Mouse (Mus musculus): ENCODE measurements at regions not wholly inside any gene's neighbourhood (a gene's known extent, or its start where the extent isn't known, plus 50 kb on each side); places are given as distances from the start of the nearest gene placed in this dataset.

DNA sequence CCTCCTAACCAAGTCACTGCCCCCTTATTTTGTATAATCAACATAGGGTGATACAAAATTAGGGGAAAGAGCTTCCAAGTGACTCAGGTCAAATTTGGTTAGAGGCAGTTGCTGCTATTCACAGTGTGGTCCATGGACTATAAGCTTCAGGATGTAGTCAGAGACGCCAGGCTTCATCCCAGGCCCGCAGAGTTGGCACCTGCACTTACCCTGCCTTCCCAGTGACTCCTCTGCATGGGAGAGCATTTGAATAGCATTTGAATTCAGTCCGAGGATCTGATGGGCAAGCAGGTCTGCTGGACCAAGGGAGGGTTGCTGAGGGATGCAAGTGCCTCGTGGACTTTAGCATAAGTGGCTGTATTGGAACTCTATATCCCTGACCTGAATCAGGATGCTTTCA lies 181.8 kb downstream of the 1810013L24Rik start:
- ATAC-seq (ENCODE audit: low FRiP score, low read depth), result no peak
- 75% methylated on average over 4 of the region's 4 CpGs for WGBS
- no peak overlapping the region for H3K27ac ChIP-seq (replicated peaks; ENCODE audit: low read depth, low read length)

DNA sequence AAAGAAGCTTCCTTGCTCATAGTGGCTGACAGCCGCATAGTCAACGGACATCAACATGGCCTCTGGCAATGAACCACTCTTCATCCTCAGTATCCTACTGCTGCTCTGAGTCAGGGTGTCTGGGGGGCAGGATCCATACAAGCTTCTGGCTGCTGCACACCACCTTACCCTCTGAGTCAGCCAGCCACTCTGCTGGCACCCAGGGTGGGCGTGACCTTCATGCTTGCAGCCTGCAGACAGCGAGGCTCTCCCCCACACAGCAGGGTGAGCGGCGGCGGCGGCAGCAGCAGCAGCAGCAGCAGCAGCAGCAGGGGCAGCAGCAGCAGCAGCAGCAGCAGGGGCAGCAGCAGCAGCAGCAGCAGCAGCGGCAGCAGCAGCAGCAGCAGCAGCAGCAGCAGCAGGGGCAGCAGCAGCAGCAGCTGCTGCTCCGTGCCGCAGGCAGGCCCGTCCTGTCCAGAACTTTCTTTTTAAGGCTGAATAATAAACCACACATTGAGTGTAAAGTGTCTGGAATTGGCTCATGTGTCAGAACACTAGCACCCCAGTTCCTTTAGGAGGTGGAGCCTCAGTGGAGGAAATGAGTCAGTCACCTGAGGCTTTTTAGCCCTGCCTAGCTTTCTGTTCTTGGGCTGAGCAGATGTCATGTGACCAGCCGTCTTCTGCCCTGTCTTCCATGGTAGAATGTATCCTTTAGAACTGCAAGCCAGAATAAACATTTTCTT lies 186.3 kb downstream of the 1810013L24Rik start:
- Histone ChIP-seq H3K4me2 (replicated peaks; ENCODE audit: low read depth, low read length, severe bottlenecking) (no peak overlapping the region), H3K27me3 (ENCODE audit: control insufficient read depth, insufficient read depth, low read length) (no peaks in the 10 kb centered on the region), H3K9me3 (ENCODE audit: control insufficient read depth, low read length) (no peaks in the 10 kb centered on the region), H3K27ac (replicated peaks; ENCODE audit: low read depth, low read length) (no peak overlapping the region), H3K36me3 (ENCODE audit: control insufficient read depth, insufficient read depth, low read length) (no peaks in the 10 kb centered on the region), H3K9ac (ENCODE audit: low read depth, low read length, severe bottlenecking) (no peak overlapping the region), H3K4me3 (replicated peaks; ENCODE audit: low read length) (no peak overlapping the region), H3K4me1 (ENCODE audit: control insufficient read depth, insufficient read depth, low read length) (no peaks in the 10 kb centered on the region)
- TF ChIP-seq POLR2A (IDR thresholded peaks at IDR 0.05; ENCODE audit: borderline replicate concordance, extremely low read depth, insufficient read depth, insufficient read length), result no peak
- DNase-seq (ENCODE audit: low spot score), result no peak
- 62% methylated on average over 13 of the region's 13 CpGs for WGBS
- ATAC-seq (ENCODE audit: low FRiP score, low read depth), result no peak

More for the DNA sequence above, 181.8 kb downstream of the 1810013L24Rik start:
- 0 out of 2 replicates have a peak, but pooled peaks cover 3% of the 10 kb centered on the region for H3K27me3 ChIP-seq (ENCODE audit: control insufficient read depth, insufficient read depth, low read length)
- no peak overlapping the region for H3K4me2 ChIP-seq (replicated peaks; ENCODE audit: low read depth, low read length, severe bottlenecking)
- DNase-seq (ENCODE audit: low spot score), result no peak
- no peaks in the 10 kb centered on the region for H3K4me1 ChIP-seq (ENCODE audit: control insufficient read depth, insufficient read depth, low read length)
- no peak overlapping the region for H3K4me3 ChIP-seq (replicated peaks; ENCODE audit: low read length)
- H3K36me3 ChIP-seq (ENCODE audit: control insufficient read depth, insufficient read depth, low read length), result no peaks in the 10 kb centered on the region
- no peak for TF ChIP-seq POLR2A (IDR thresholded peaks at IDR 0.05; ENCODE audit: borderline replicate concordance, extremely low read depth, insufficient read depth, insufficient read length)
- H3K9ac ChIP-seq (ENCODE audit: low read depth, low read length, severe bottlenecking), result no peak overlapping the region
- H3K9me3 ChIP-seq (ENCODE audit: control insufficient read depth, low read length), result no peaks in the 10 kb centered on the region

DNA sequence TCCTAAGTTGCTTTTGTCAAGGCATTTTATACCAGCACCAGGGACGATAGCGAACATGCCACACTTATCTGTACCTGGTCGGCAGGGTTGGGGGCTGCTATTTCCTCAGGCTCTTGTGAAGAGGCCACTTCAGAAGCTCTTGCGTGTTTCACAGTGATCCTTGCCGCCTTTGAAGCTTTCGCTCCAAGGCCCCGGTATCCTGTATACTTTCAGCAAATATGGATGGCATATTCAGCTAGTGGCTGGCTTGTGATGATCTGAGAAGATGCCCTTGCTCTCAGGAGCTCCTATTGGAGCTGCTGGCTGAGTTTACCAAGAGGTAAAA lies 186.8 kb downstream of the 1810013L24Rik start:
- Histone ChIP-seq H3K9me3 (ENCODE audit: control insufficient read depth, low read length) (no peaks in the 10 kb centered on the region), H3K4me1 (ENCODE audit: control insufficient read depth, insufficient read depth, low read length) (no peaks in the 10 kb centered on the region), H3K9ac (ENCODE audit: low read depth, low read length, severe bottlenecking) (no peak overlapping the region), H3K4me3 (replicated peaks; ENCODE audit: low read length) (no peak overlapping the region), H3K27ac (replicated peaks; ENCODE audit: low read depth, low read length) (no peak overlapping the region), H3K4me2 (replicated peaks; ENCODE audit: low read depth, low read length, severe bottlenecking) (no peak overlapping the region), H3K27me3 (ENCODE audit: control insufficient read depth, insufficient read depth, low read length) (no peaks in the 10 kb centered on the region), H3K36me3 (ENCODE audit: control insufficient read depth, insufficient read depth, low read length) (no peaks in the 10 kb centered on the region)
- DNase-seq (ENCODE audit: low spot score) (no peak), ATAC-seq (ENCODE audit: low FRiP score, low read depth) (no peak)
- WGBS, result 94% methylated on average over 7 of the region's 7 CpGs
- no peak for TF ChIP-seq POLR2A (IDR thresholded peaks at IDR 0.05; ENCODE audit: borderline replicate concordance, extremely low read depth, insufficient read depth, insufficient read length)

DNA sequence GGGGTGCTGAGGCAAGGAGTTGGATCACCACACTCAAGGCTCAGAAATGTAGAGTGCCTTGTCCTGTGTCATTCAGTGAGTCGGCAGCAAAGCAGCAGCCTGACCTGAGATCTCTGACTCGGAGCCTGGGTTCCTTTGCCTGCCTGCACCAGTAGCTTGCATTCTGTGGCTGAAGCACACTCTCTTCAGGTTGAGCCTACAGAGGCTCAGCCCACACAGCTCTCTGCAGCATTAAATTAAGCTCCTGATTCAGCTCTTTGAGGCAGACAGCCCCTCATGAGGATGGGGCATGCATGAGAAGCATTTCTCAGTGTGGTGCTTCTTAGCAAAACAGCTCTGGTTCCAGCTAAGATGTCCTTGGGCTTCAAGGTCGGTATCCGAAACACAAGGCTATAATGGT lies 200.8 kb downstream of the 1810013L24Rik start:
- Histone ChIP-seq H3K36me3 (ENCODE audit: control insufficient read depth, insufficient read depth, low read length) (no peaks in the 10 kb centered on the region), H3K9ac (ENCODE audit: low read depth, low read length, severe bottlenecking) (no peak overlapping the region), H3K27ac (replicated peaks; ENCODE audit: low read depth, low read length) (no peak overlapping the region), H3K27me3 (ENCODE audit: control insufficient read depth, insufficient read depth, low read length) (no peaks in the 10 kb centered on the region), H3K9me3 (ENCODE audit: control insufficient read depth, low read length) (no peaks in the 10 kb centered on the region), H3K4me1 (ENCODE audit: control insufficient read depth, insufficient read depth, low read length) (no peaks in the 10 kb centered on the region), H3K4me3 (replicated peaks; ENCODE audit: low read length) (no peak overlapping the region), H3K4me2 (replicated peaks; ENCODE audit: low read depth, low read length, severe bottlenecking) (no peak overlapping the region)
- DNase-seq (ENCODE audit: low spot score) (no peak), ATAC-seq (ENCODE audit: low FRiP score, low read depth) (no peak)
- no peak for TF ChIP-seq POLR2A (IDR thresholded peaks at IDR 0.05; ENCODE audit: borderline replicate concordance, extremely low read depth, insufficient read depth, insufficient read length)
- WGBS, result 80% methylated on average over 4 of the region's 4 CpGs

DNA sequence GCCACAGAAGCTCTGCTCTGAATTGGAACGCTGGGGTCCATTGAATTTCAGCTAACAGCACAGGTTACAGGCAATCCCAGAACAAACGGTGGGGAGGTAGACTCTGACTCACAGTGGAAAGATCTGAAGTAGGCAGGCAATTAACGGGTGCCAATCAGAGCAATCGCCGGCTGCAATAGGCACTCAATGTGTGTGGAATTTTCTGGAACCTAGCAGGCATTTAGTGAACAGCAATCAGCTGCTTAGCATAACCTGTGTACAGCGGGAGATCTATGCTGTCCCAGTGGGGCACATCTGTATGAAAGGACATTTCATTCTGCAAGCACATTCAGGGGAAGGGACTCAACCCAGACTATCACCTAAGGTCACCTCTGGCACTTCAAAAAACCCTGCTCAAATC lies 213.4 kb downstream of the 1810013L24Rik start:
- Histone ChIP-seq H3K27ac (replicated peaks; ENCODE audit: low read depth, low read length) (no peak overlapping the region), H3K36me3 (ENCODE audit: control insufficient read depth, insufficient read depth, low read length) (no peaks in the 10 kb centered on the region), H3K9ac (ENCODE audit: low read depth, low read length, severe bottlenecking) (no peak overlapping the region), H3K27me3 (ENCODE audit: control insufficient read depth, insufficient read depth, low read length) (no peaks in the 10 kb centered on the region), H3K4me3 (replicated peaks; ENCODE audit: low read length) (no peak overlapping the region), H3K4me1 (ENCODE audit: control insufficient read depth, insufficient read depth, low read length) (no peaks in the 10 kb centered on the region), H3K9me3 (ENCODE audit: control insufficient read depth, low read length) (no peaks in the 10 kb centered on the region), H3K4me2 (replicated peaks; ENCODE audit: low read depth, low read length, severe bottlenecking) (no peak overlapping the region)
- ATAC-seq (ENCODE audit: low FRiP score, low read depth), result no peak
- WGBS, result 70% methylated on average over 6 of the region's 6 CpGs
- DNase-seq (ENCODE audit: low spot score), result no peak
- no peak for TF ChIP-seq POLR2A (IDR thresholded peaks at IDR 0.05; ENCODE audit: borderline replicate concordance, extremely low read depth, insufficient read depth, insufficient read length)

All from limb, embryonic 14.5 days (tissue).